Mouse (Mus musculus): ENCODE data around the gene Zfp13.

GRCm38 (mm10) chr17:23539608-23540007 is 59.7 kb downstream of the Zfp13 start:
- TF ChIP-seq BHLHE40 (IDR thresholded peaks at IDR 0.05; ENCODE audit: low read depth, low read length): no peak
- TF ChIP-seq MYC (IDR thresholded peaks at IDR 0.05; ENCODE audit: low read depth, low read length): no peak
- no peak for TF ChIP-seq IRF4 (IDR thresholded peaks at IDR 0.05; ENCODE audit: low read depth, low read length)
- no peak for TF ChIP-seq CTCF (conservative IDR thresholded peaks at IDR 0.05 in 1 of 2, IDR thresholded peaks at IDR 0.05 in 1 of 2; ENCODE audit: low read depth in 2 of 2, low read length in 2 of 2)
- no peak for TF ChIP-seq KAT2A (IDR thresholded peaks at IDR 0.05; ENCODE audit: insufficient replicate concordance, low read length)
- no peak for TF ChIP-seq POLR2A (IDR thresholded peaks at IDR 0.05; ENCODE audit: low read depth, low read length)
- no peak for TF ChIP-seq RCOR1 (conservative IDR thresholded peaks at IDR 0.05; ENCODE audit: low read depth, low read length)

All from CH12.LX (cell line).